Mouse (Mus musculus): ENCODE data around the gene Megf11. TPM values are rescaled to one million over a fixed set of nuclear protein-coding genes. Genes with fewer than 3 reads are reported as not detected.

Gene Megf11
- polyA plus RNA-seq, 1 experiment, result 0.06 TPM

- Histone ChIP-seq H3K36me3 (ENCODE audit: control insufficient read depth, insufficient read depth) (no peaks in the 10 kb centered on the region), H3K79me2 (ENCODE audit: control insufficient read depth, insufficient read depth) (no peaks in the 10 kb centered on the region), H3K4me2 (ENCODE audit: low read depth) (no peak overlapping the region), H3K4me3 (no peak overlapping the region), H3ac (ENCODE audit: control insufficient read depth, insufficient read length) (no peak overlapping the region), H3K27me3 (ENCODE audit: control insufficient read depth, insufficient read depth, insufficient read length) (peaks cover 7% of the 10 kb centered on the region)
- no peak for TF ChIP-seq USF1 (IDR thresholded peaks at IDR 0.05; ENCODE audit: low read depth)
- TF ChIP-seq TCF12 (IDR thresholded peaks at IDR 0.05; ENCODE audit: insufficient read depth, poor library complexity, severe bottlenecking), result no peak
- TF ChIP-seq TCF3 (IDR thresholded peaks at IDR 0.05; ENCODE audit: insufficient read length, low read depth), result no peak
- TF ChIP-seq MYOG (IDR thresholded peaks at IDR 0.05; ENCODE audit: control insufficient read depth in 1 of 3, insufficient read depth in 1 of 3, insufficient read length in 2 of 3, low read depth in 2 of 3), result no peak
- no peak for TF ChIP-seq POLR2A (IDR thresholded peaks at IDR 0.05; ENCODE audit: insufficient read length, low read depth)
- no peak for TF ChIP-seq POLR2AphosphoS2 (IDR thresholded peaks at IDR 0.05; ENCODE audit: insufficient read length, low read depth)
- no peak for TF ChIP-seq MYOD1 (IDR thresholded peaks at IDR 0.05; ENCODE audit: control insufficient read depth in 1 of 3, insufficient read length in 2 of 3, low read depth in 2 of 3)
- TF ChIP-seq REST (IDR thresholded peaks at IDR 0.05; ENCODE audit: insufficient read depth, insufficient read length), result no peak
- TF ChIP-seq CEBPB (IDR thresholded peaks at IDR 0.05; ENCODE audit: insufficient read depth, poor library complexity, severe bottlenecking), result no peak
- no peak for TF ChIP-seq MAX (IDR thresholded peaks at IDR 0.05; ENCODE audit: low read depth)
- TF ChIP-seq E2F4 (IDR thresholded peaks at IDR 0.05; ENCODE audit: insufficient read depth), result no peak
Observed at GRCm38 (mm10) chr9:64575658-64576057, 190.2 kb downstream of the Megf11 start.

- H3K36me3 ChIP-seq (ENCODE audit: control insufficient read depth, insufficient read depth), result no peaks in the 10 kb centered on the region
- peaks cover 7% of the 10 kb centered on the region for H3K27me3 ChIP-seq (ENCODE audit: control insufficient read depth, insufficient read depth, insufficient read length)
- no peak overlapping the region for H3ac ChIP-seq (ENCODE audit: control insufficient read depth, insufficient read length)
- H3K4me2 ChIP-seq (ENCODE audit: low read depth), result no peak overlapping the region
- H3K4me3 ChIP-seq, result no peak overlapping the region
- TF ChIP-seq USF1 (IDR thresholded peaks at IDR 0.05; ENCODE audit: low read depth) (no peak), REST (IDR thresholded peaks at IDR 0.05; ENCODE audit: insufficient read depth, insufficient read length) (no peak), MYOG (IDR thresholded peaks at IDR 0.05; ENCODE audit: control insufficient read depth in 1 of 3, insufficient read depth in 1 of 3, insufficient read length in 2 of 3, low read depth in 2 of 3) (no peak)
- no peaks in the 10 kb centered on the region for H3K79me2 ChIP-seq (ENCODE audit: control insufficient read depth, insufficient read depth)
Observed at GRCm38 (mm10) chr9:64576143-64576878, 190.9 kb downstream of the Megf11 start.

GRCm38 (mm10) chr9:64577156-64577555, 191.7 kb downstream of the Megf11 start:
- no peak overlapping the region for H3K4me3 ChIP-seq

GRCm38 (mm10) chr9:64578014-64578413, 192.6 kb downstream of the Megf11 start:
- no peak overlapping the region for H3K4me3 ChIP-seq
- no peak overlapping the region for H3ac ChIP-seq (ENCODE audit: control insufficient read depth, insufficient read length)
- TF ChIP-seq E2F4 (IDR thresholded peaks at IDR 0.05; ENCODE audit: insufficient read depth), result no peak
- no peak for TF ChIP-seq TCF12 (IDR thresholded peaks at IDR 0.05; ENCODE audit: insufficient read depth, poor library complexity, severe bottlenecking)
- no peak for TF ChIP-seq REST (IDR thresholded peaks at IDR 0.05; ENCODE audit: insufficient read depth, insufficient read length)
- no peak for TF ChIP-seq POLR2A (IDR thresholded peaks at IDR 0.05; ENCODE audit: insufficient read length, low read depth)
- TF ChIP-seq SRF (IDR thresholded peaks at IDR 0.05; ENCODE audit: control insufficient read depth, insufficient read length, low read depth), result no peak
- TF ChIP-seq MYOD1 (IDR thresholded peaks at IDR 0.05; ENCODE audit: control insufficient read depth in 1 of 3, insufficient read length in 2 of 3, low read depth in 2 of 3), result no peak
- TF ChIP-seq TCF3 (IDR thresholded peaks at IDR 0.05; ENCODE audit: insufficient read length, low read depth), result no peak
- TF ChIP-seq CEBPB (IDR thresholded peaks at IDR 0.05; ENCODE audit: insufficient read depth, poor library complexity, severe bottlenecking), result no peak
- TF ChIP-seq MYOG (IDR thresholded peaks at IDR 0.05; ENCODE audit: control insufficient read depth in 1 of 3, insufficient read depth in 1 of 3, insufficient read length in 2 of 3, low read depth in 2 of 3), result no peak
- TF ChIP-seq POLR2AphosphoS2 (IDR thresholded peaks at IDR 0.05; ENCODE audit: insufficient read length, low read depth), result no peak
- no peak for TF ChIP-seq MAX (IDR thresholded peaks at IDR 0.05; ENCODE audit: low read depth)
- no peak for TF ChIP-seq USF1 (IDR thresholded peaks at IDR 0.05; ENCODE audit: low read depth)
- H3K36me3 ChIP-seq (ENCODE audit: control insufficient read depth, insufficient read depth), result no peaks in the 10 kb centered on the region
- peaks cover 12% of the 10 kb centered on the region for H3K27me3 ChIP-seq (ENCODE audit: control insufficient read depth, insufficient read depth, insufficient read length)
- no peak overlapping the region for H3K4me2 ChIP-seq (ENCODE audit: low read depth)
- no peaks in the 10 kb centered on the region for H3K79me2 ChIP-seq (ENCODE audit: control insufficient read depth, insufficient read depth)

More at GRCm38 (mm10) chr9:64577156-64577555, 191.7 kb downstream of the Megf11 start:
- Histone ChIP-seq H3ac (ENCODE audit: control insufficient read depth, insufficient read length) (no peak overlapping the region), H3K27me3 (ENCODE audit: control insufficient read depth, insufficient read depth, insufficient read length) (peaks cover 10% of the 10 kb centered on the region), H3K36me3 (ENCODE audit: control insufficient read depth, insufficient read depth) (no peaks in the 10 kb centered on the region), H3K4me2 (ENCODE audit: low read depth) (no peak overlapping the region), H3K79me2 (ENCODE audit: control insufficient read depth, insufficient read depth) (no peaks in the 10 kb centered on the region)
- TF ChIP-seq SRF (IDR thresholded peaks at IDR 0.05; ENCODE audit: control insufficient read depth, insufficient read length, low read depth), result no peak
- TF ChIP-seq MYOD1 (IDR thresholded peaks at IDR 0.05; ENCODE audit: control insufficient read depth in 1 of 3, insufficient read length in 2 of 3, low read depth in 2 of 3), result no peak
- TF ChIP-seq CEBPB (IDR thresholded peaks at IDR 0.05; ENCODE audit: insufficient read depth, poor library complexity, severe bottlenecking), result no peak
- TF ChIP-seq MAX (IDR thresholded peaks at IDR 0.05; ENCODE audit: low read depth), result no peak
- TF ChIP-seq REST (IDR thresholded peaks at IDR 0.05; ENCODE audit: insufficient read depth, insufficient read length), result no peak
- TF ChIP-seq POLR2AphosphoS2 (IDR thresholded peaks at IDR 0.05; ENCODE audit: insufficient read length, low read depth), result no peak
- no peak for TF ChIP-seq POLR2A (IDR thresholded peaks at IDR 0.05; ENCODE audit: insufficient read length, low read depth)
- no peak for TF ChIP-seq E2F4 (IDR thresholded peaks at IDR 0.05; ENCODE audit: insufficient read depth)

GRCm38 (mm10) chr9:64579306-64579705, 193.9 kb downstream of the Megf11 start:
- no peaks in the 10 kb centered on the region for H3K79me2 ChIP-seq (ENCODE audit: control insufficient read depth, insufficient read depth)
- H3K36me3 ChIP-seq (ENCODE audit: control insufficient read depth, insufficient read depth), result no peaks in the 10 kb centered on the region
- H3K4me3 ChIP-seq, result no peak overlapping the region
- TF ChIP-seq SRF (IDR thresholded peaks at IDR 0.05; ENCODE audit: control insufficient read depth, insufficient read length, low read depth) (no peak), POLR2A (IDR thresholded peaks at IDR 0.05; ENCODE audit: insufficient read length, low read depth) (no peak), E2F4 (IDR thresholded peaks at IDR 0.05; ENCODE audit: insufficient read depth) (no peak), TCF3 (IDR thresholded peaks at IDR 0.05; ENCODE audit: insufficient read length, low read depth) (no peak)
- no peak overlapping the region for H3K4me2 ChIP-seq (ENCODE audit: low read depth)
- no peak overlapping the region for H3ac ChIP-seq (ENCODE audit: control insufficient read depth, insufficient read length)
- H3K27me3 ChIP-seq (ENCODE audit: control insufficient read depth, insufficient read depth, insufficient read length), result peaks cover 12% of the 10 kb centered on the region

Data from myocyte (in vitro differentiated cells).